Mouse (Mus musculus): ENCODE data around the gene Tsr3. TPM values are rescaled to one million over a fixed set of nuclear protein-coding genes. Genes with fewer than 3 reads are reported as not detected.

The Tsr3 gene
- total and polyA plus RNA-seq, 3 experiments, result 35.2 to 50.5 TPM; not detected in 1

- TF ChIP-seq UBTF (IDR thresholded peaks at IDR 0.05; ENCODE audit: borderline replicate concordance, insufficient read depth, low read depth, low read length) (no peak), GABPA (IDR thresholded peaks at IDR 0.05; ENCODE audit: low read depth, low read length) (no peak), ZC3H11A (IDR thresholded peaks at IDR 0.05; ENCODE audit: low read depth, low read length) (no peak), ZMIZ1 (IDR thresholded peaks at IDR 0.05; ENCODE audit: low read depth, low read length) (no peak), CHD1 (IDR thresholded peaks at IDR 0.05; ENCODE audit: low read depth, low read length) (no peak), RAD21 (IDR thresholded peaks at IDR 0.05; ENCODE audit: low read depth, low read length) (no peak), USF1 (IDR thresholded peaks at IDR 0.05; ENCODE audit: low read depth, low read length) (no peak)
- H3K36me3 ChIP-seq (ENCODE audit: control insufficient read depth in 1 of 2, insufficient read depth in 2 of 2, low read length in 2 of 2), result peaks cover 0 to 6% of the 10 kb centered on the region in 2 experiments; a peak in 1 of 4 replicates
- H3K4me3 ChIP-seq (ENCODE audit: control insufficient read depth in 1 of 2, insufficient read depth in 1 of 2, low read depth in 2 of 2, low read length in 2 of 2), result no peak overlapping the region
- no peak for DNase-seq (ENCODE audit: low read depth, low spot score)
- H3K9ac ChIP-seq (ENCODE audit: control insufficient read depth, low read depth, low read length, poor library complexity, severe bottlenecking), result no peak overlapping the region
- H3K4me1 ChIP-seq (ENCODE audit: control insufficient read depth in 1 of 2, insufficient read depth in 2 of 2, low read length in 2 of 2), result no peaks in the 10 kb centered on the region
- no peaks in the 10 kb centered on the region for H3K27me3 ChIP-seq (ENCODE audit: control insufficient read depth in 1 of 2, insufficient read depth in 2 of 2, low read length in 2 of 2)
- H3K27ac ChIP-seq (ENCODE audit: control insufficient read depth, low read depth, low read length), result no peak overlapping the region
- no peaks in the 10 kb centered on the region for H3K9me3 ChIP-seq (replicated peaks; ENCODE audit: insufficient read depth, low read length)
- no peaks in the 10 kb centered on the region for H3K79me2 ChIP-seq (ENCODE audit: control insufficient read depth, insufficient read depth, low read length, poor library complexity)
These were observed 29.1 kb upstream of the Tsr3 start for GRCm38 (mm10) chr17:25210680-25211466.

GRCm38 (mm10) chr17:25211705-25212104 lies 28.3 kb upstream of the Tsr3 start:
- H3K36me3 ChIP-seq (ENCODE audit: control insufficient read depth in 1 of 2, insufficient read depth in 2 of 2, low read length in 2 of 2), result peaks cover 0 to 6% of the 10 kb centered on the region in 2 experiments; a peak in 1 of 4 replicates
- H3K27ac ChIP-seq (ENCODE audit: control insufficient read depth, low read depth, low read length), result no peak overlapping the region
- H3K4me1 ChIP-seq (ENCODE audit: control insufficient read depth in 1 of 2, insufficient read depth in 2 of 2, low read length in 2 of 2), result no peaks in the 10 kb centered on the region
- H3K4me3 ChIP-seq (ENCODE audit: control insufficient read depth in 1 of 2, insufficient read depth in 1 of 2, low read depth in 2 of 2, low read length in 2 of 2), result no peak overlapping the region
- H3K27me3 ChIP-seq (ENCODE audit: control insufficient read depth in 1 of 2, insufficient read depth in 2 of 2, low read length in 2 of 2), result no peaks in the 10 kb centered on the region
- no peak overlapping the region for H3K9ac ChIP-seq (ENCODE audit: control insufficient read depth, low read depth, low read length, poor library complexity, severe bottlenecking)
- DNase-seq (ENCODE audit: low read depth, low spot score), result no peak
- H3K9me3 ChIP-seq (replicated peaks; ENCODE audit: insufficient read depth, low read length), result no peaks in the 10 kb centered on the region
- H3K79me2 ChIP-seq (ENCODE audit: control insufficient read depth, insufficient read depth, low read length, poor library complexity), result no peaks in the 10 kb centered on the region
- TF ChIP-seq MAFK (IDR thresholded peaks at IDR 0.05; ENCODE audit: borderline replicate concordance, low read depth, low read length) (no peak), MYB (IDR thresholded peaks at IDR 0.05; ENCODE audit: low read depth, low read length) (no peak), ZMIZ1 (IDR thresholded peaks at IDR 0.05; ENCODE audit: low read depth, low read length) (no peak), ETS1 (IDR thresholded peaks at IDR 0.05; ENCODE audit: low read depth, low read length) (no peak), ELF1 (IDR thresholded peaks at IDR 0.05; ENCODE audit: low read depth, low read length) (no peak), CTCF (IDR thresholded peaks at IDR 0.05 in 2 of 3, conservative IDR thresholded peaks at IDR 0.05 in 1 of 3; ENCODE audit: control insufficient read depth in 1 of 3, insufficient read depth in 1 of 3, low read depth in 2 of 3, low read length in 3 of 3, poor library complexity in 1 of 3, severe bottlenecking in 1 of 3) (no peak), MEF2A (IDR thresholded peaks at IDR 0.05; ENCODE audit: extremely low read depth, insufficient replicate concordance, low read depth, low read length, poor library complexity, severe bottlenecking) (no peak), GATA1 (IDR thresholded peaks at IDR 0.05; ENCODE audit: low read depth, low read length) (no peak), JUND (IDR thresholded peaks at IDR 0.05; ENCODE audit: low read depth, low read length) (no peak), MAX (IDR thresholded peaks at IDR 0.05; ENCODE audit: low read length) (no peak), POLR2AphosphoS2 (IDR thresholded peaks at IDR 0.05; ENCODE audit: low read length) (no peak), KAT2A (conservative IDR thresholded peaks at IDR 0.05; ENCODE audit: low read depth, low read length) (no peak), ZNF384 (IDR thresholded peaks at IDR 0.05; ENCODE audit: low read depth, low read length) (no peak), USF2 (IDR thresholded peaks at IDR 0.05; ENCODE audit: borderline replicate concordance in 1 of 2, insufficient read depth in 1 of 2, low read depth in 1 of 2, low read length in 2 of 2) (no peak), TBP (IDR thresholded peaks at IDR 0.05; ENCODE audit: low read depth, low read length) (no peak), MYC (IDR thresholded peaks at IDR 0.05; ENCODE audit: low read depth, low read length) (no peak), TCF12 (IDR thresholded peaks at IDR 0.05; ENCODE audit: low read depth, low read length) (no peak), POLR2A (IDR thresholded peaks at IDR 0.05; ENCODE audit: control insufficient read depth in 1 of 2, insufficient read depth in 1 of 2, low read depth in 1 of 2, low read length in 2 of 2, poor library complexity in 1 of 2) (no peak)

Measured in MEL (cell line).